Comparison of ENCODE assay signal across 8 mouse cellular contexts in the genomic region with DNA sequence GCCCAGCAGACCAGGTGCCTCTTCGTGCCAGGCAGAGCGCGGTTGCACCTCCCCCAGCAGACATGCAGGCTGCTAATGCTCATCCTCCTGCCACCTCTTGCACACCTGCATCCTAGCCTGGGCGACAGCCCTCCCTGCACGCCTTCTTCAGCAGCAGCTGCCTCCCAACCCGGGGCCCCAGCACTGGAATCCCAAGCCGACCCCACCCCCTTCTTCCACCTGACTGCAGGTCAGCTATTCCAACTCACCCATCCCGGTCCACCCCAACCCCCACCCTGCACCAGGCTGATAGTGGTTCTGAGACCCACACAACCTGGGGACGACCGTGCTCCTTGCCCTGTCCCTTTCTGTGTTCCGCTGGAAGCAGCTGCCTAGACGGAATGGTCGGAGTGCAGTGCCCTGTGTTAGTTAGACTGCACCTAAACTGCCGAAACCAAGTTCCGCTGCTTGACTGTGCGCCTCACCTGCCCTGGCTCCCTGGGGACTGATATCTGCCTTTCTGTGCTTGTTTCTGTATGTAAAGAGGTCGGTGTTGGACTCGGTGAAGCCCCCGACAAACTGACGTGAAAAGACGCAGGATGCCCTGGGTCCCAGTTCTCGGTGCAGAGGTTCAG.
DNase-seq lines count a peak whose midpoint lies in the region; ATAC-seq and TF ChIP-seq lines count a peak whose summit lies in the region.

No protein-coding gene starts in this region.

- TF ChIP-seq POLR2A in bone marrow macrophage, adult 2 months (IDR thresholded peaks at IDR 0.05; ENCODE audit: borderline replicate concordance, low read depth, low read length): no peak

- intact Hi-C loops in heart, postnatal 25 days (cut with DNase I): no loop called here
- intact Hi-C loops in left cerebral cortex, postnatal 14 days (cut with DNase I): no loop called here

- 8% methylated on average over 22 of the region's 22 CpGs for WGBS in heart, embryonic 15.5 days
- WGBS in intestine, embryonic 15.5 days: 7% methylated on average over 22 of the region's 22 CpGs
- 6% methylated on average over 22 of the region's 22 CpGs for WGBS in midbrain, postnatal 0 days

- DNase-seq in heart, postnatal 25 days (ENCODE audit: low spot score): no peak
- DNase-seq in midbrain, postnatal 0 days (ENCODE audit: low spot score): no peak
- DNase-seq in frontal cortex, postnatal 10 days (ENCODE audit: low spot score in 2 of 2): no peak
- DNase-seq in c-Kit-positive CD71-positive TER-119-positive erythroid progenitor cells, embryonic 14.5 days (ENCODE audit: low spot score): no peak
- no peak for DNase-seq in left cerebral cortex, postnatal 14 days (ENCODE audit: low spot score in 2 of 2)

- peaks cover 55% of the 10 kb centered on the region for H3K27me3 ChIP-seq in heart, embryonic 15.5 days
- H3K27me3 ChIP-seq in intestine, embryonic 15.5 days (replicated peaks): peaks cover 29% of the 10 kb centered on the region
- H3K27me3 ChIP-seq in midbrain, postnatal 0 days (ENCODE audit: insufficient read depth, low read length): peaks cover 26% of the 10 kb centered on the region

- TF ChIP-seq CTCF in bone marrow macrophage, adult 2 months (IDR thresholded peaks at IDR 0.05; ENCODE audit: low read depth, low read length): no peak
- no peak for TF ChIP-seq CTCF in midbrain, postnatal 0 days (IDR thresholded peaks at IDR 0.05)

- 0 out of 2 replicates have a peak, but pooled peaks have one; percentile 18 for ATAC-seq in heart, embryonic 15.5 days (replicated peaks; ENCODE audit: insufficient number of reproducible peaks, insufficient read depth, low FRiP score, low read depth)
- ATAC-seq in intestine, embryonic 15.5 days: no peak
- ATAC-seq in midbrain, postnatal 0 days (ENCODE audit: low FRiP score): no peak

- no peak overlapping the region for H3K27ac ChIP-seq in heart, embryonic 15.5 days
- H3K27ac ChIP-seq in bone marrow macrophage, adult 2 months (ENCODE audit: insufficient read depth, low read depth, low read length): no peak overlapping the region
- H3K27ac ChIP-seq in intestine, embryonic 15.5 days: no peak overlapping the region
- H3K27ac ChIP-seq in midbrain, postnatal 0 days (ENCODE audit: low read depth, low read length): no peak overlapping the region

- peak overlapping the region; percentile 99 for H3K4me2 ChIP-seq in heart, embryonic 15.5 days
- peak overlapping the region; percentile 99 for H3K4me2 ChIP-seq in intestine, embryonic 15.5 days (replicated peaks)
- peak overlapping the region; percentile 100 for H3K4me2 ChIP-seq in midbrain, postnatal 0 days (ENCODE audit: low read depth, low read length, poor library complexity, severe bottlenecking)

- peak overlapping the region; percentile 56 for H3K9ac ChIP-seq in heart, embryonic 15.5 days
- no peak overlapping the region for H3K9ac ChIP-seq in intestine, embryonic 15.5 days
- peak overlapping the region; percentile 66 for H3K9ac ChIP-seq in midbrain, postnatal 0 days (replicated peaks; ENCODE audit: low read length, poor library complexity, severe bottlenecking)

- peak overlapping the region; percentile 65 for H3K4me3 ChIP-seq in heart, embryonic 15.5 days
- peak overlapping the region; percentile 50 for H3K4me3 ChIP-seq in bone marrow macrophage, adult 2 months (ENCODE audit: insufficient read depth, low read length)
- H3K4me3 ChIP-seq in intestine, embryonic 15.5 days (replicated peaks): peak overlapping the region; percentile 58
- peak overlapping the region; percentile 62 for H3K4me3 ChIP-seq in midbrain, postnatal 0 days (ENCODE audit: low read depth, low read length)

- H3K4me1 ChIP-seq in heart, embryonic 15.5 days (replicated peaks): peaks cover 17% of the 10 kb centered on the region
- H3K4me1 ChIP-seq in bone marrow macrophage, adult 2 months (ENCODE audit: control insufficient read depth, insufficient read depth, low read length): no peaks in the 10 kb centered on the region
- peaks cover 16% of the 10 kb centered on the region for H3K4me1 ChIP-seq in intestine, embryonic 15.5 days (replicated peaks)
- peaks cover 6% of the 10 kb centered on the region; the same call in 1 of the 2 replicates for H3K4me1 ChIP-seq in midbrain, postnatal 0 days (ENCODE audit: insufficient read depth, low read length)

- H3K36me3 ChIP-seq in heart, embryonic 15.5 days: no peaks in the 10 kb centered on the region
- no peaks in the 10 kb centered on the region for H3K36me3 ChIP-seq in intestine, embryonic 15.5 days
- H3K36me3 ChIP-seq in midbrain, postnatal 0 days (ENCODE audit: insufficient read depth, low read length): no peaks in the 10 kb centered on the region

- H3K9me3 ChIP-seq in heart, embryonic 15.5 days (replicated peaks): no peaks in the 10 kb centered on the region
- H3K9me3 ChIP-seq in intestine, embryonic 15.5 days: no peaks in the 10 kb centered on the region
- H3K9me3 ChIP-seq in midbrain, postnatal 0 days (ENCODE audit: low read length): no peaks in the 10 kb centered on the region
